Mouse (Mus musculus) liver, embryonic 14.5 days (tissue): ENCODE results near the gene Trim43b.
"Not testable (repeated sequence)": the region's sequence is repeated elsewhere in the genome, so short reads cannot be mapped to it uniquely, and the experiment has no call there.

Experiments used
- CTCF ChIP-seq: IDR thresholded peaks from 2 replicates; pipeline ENCODE4 v1.5.1; 2016; ENCODE audit warnings: antibody characterized with exemption, low read depth, control low read depth
- EP300 ChIP-seq: IDR thresholded peaks from 2 replicates; pipeline ENCODE4 v1.6.1; 2016; ENCODE audit warnings: antibody characterized with exemption, low read depth

DNA sequence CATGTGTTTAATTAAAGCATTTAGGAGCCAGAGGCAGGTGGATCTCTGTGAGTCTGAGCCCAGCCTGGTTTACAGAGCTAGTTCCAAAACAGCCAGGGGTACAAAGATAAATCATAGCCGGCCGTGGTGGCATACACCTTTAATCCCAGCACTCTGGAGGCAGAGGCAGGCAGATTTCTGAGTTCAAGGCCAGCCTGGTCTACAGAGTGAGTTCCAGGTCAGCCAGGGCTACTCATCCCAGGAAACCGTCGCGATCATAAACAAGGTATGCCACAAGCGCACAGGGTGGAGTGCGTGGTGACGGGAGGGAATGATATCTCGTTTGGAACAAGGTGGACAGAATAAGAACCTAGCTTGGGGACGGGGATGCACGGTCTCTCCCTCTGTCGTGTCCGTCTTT is 5.9 kb downstream of the Trim43b start:
- not testable (repeated sequence) for TF ChIP-seq CTCF, EP300
